Mouse (Mus musculus): ENCODE data around the gene Siva1. TPM values are rescaled to one million over a fixed set of nuclear protein-coding genes. Genes with fewer than 3 reads are reported as not detected.

Gene Siva1
- total and polyA plus RNA-seq, 2 experiments from 2014 or later, result 34.8 to 62.2 TPM

DNA sequence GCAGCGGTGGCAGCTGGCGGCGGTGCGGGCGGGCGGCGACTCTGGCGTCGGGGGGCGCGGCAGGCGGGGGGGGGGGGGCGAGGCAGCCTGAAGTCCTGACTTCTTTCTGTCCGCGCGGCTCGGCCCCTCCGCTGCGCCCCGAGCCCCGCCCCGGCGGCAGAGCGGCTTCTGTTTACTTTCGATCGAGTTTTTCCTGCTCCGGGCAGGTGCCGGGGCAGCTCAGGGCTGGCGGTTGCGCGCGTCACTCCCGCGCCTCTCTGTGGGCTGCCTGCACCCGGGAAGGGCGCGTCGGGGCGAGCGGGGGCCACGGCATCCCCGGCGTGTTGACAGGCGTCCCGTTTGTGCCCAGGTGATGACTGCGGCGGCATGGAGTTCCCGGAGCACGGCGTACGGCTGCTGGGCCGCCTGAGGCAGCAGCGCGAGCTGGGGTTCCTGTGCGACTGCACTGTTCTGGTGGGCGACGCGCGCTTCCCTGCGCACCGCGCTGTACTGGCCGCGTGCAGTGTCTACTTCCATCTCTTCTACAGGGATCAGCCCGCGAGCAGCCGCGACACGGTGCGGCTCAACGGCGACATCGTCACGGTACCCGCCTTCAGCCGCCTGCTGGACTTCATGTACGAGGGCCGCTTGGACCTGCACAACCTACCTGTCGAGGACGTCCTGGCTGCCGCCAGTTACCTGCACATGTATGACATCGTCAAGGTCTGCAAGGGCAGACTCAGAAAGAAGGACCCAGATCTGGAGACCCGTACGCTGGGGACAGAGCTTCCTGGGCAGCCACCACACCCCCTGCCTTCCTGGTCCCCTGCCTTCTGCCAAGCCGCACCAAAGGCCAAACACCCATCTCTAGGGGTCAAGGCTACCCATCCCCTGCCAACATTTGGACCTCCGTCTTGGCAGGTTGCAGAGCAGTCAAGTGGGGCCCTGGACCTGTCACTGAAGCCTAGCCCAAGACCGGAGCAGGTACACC lies 34.8 kb downstream of the Siva1 start:
- Histone ChIP-seq H3K4me3 (ENCODE audit: low read length) (peak overlapping the region; percentile 51), H3K27me3 (ENCODE audit: insufficient read depth, low read length) (peaks cover 17% of the 10 kb centered on the region), H3K9ac (replicated peaks; ENCODE audit: low read length) (peak overlapping the region; percentile 47), H3K4me2 (ENCODE audit: low read depth, low read length) (peak overlapping the region; percentile 92), H3K36me3 (ENCODE audit: insufficient read depth, low read length) (no peaks in the 10 kb centered on the region), H3K9me3 (ENCODE audit: low read length) (no peaks in the 10 kb centered on the region), H3K27ac (no peak overlapping the region), H3K4me1 (ENCODE audit: insufficient read depth, low read length) (peaks cover 14% of the 10 kb centered on the region; the same call in 1 of the 2 replicates)
- ATAC-seq, result peak; percentile 25; the same call in 1 of the 2 replicates
- DNase-seq (ENCODE audit: low spot score), result peak; percentile 43
- WGBS, result 4% methylated on average over 74 of the region's 87 CpGs
- TF ChIP-seq CTCF (IDR thresholded peaks at IDR 0.05; ENCODE audit: low read depth), result no peak

DNA sequence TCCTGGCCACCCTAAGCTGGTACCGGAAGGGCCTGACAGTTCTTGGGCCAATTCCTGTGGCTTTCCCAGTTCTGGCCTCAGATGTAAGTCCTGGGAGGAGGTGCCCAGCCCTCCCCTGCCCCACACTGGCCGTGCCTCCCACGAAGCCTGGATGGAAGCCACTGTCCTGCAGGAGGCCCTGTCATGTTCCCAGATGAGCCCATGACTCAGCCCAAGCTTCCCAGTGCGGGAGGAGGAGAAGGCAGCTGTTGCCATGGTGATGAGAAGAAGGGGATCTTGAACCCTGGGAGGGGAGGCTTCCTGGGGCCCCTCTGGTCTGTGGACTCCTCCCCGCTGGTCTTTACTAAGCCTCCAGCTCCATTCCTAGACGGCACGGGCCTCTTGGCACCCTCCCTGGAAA lies 38.9 kb downstream of the Siva1 start:
- 26% methylated on average over 7 of the region's 7 CpGs for WGBS
- DNase-seq (ENCODE audit: low spot score) (peak; percentile 62), ATAC-seq (peak; percentile 39)
- Histone ChIP-seq H3K36me3 (ENCODE audit: insufficient read depth, low read length) (no peaks in the 10 kb centered on the region), H3K4me2 (ENCODE audit: low read depth, low read length) (no peak overlapping the region), H3K27me3 (ENCODE audit: insufficient read depth, low read length) (peaks cover 12% of the 10 kb centered on the region), H3K4me1 (ENCODE audit: insufficient read depth, low read length) (peaks cover 5% of the 10 kb centered on the region; the same call in 1 of the 2 replicates), H3K9ac (replicated peaks; ENCODE audit: low read length) (no peak overlapping the region), H3K4me3 (ENCODE audit: low read length) (no peak overlapping the region), H3K27ac (no peak overlapping the region), H3K9me3 (ENCODE audit: low read length) (no peaks in the 10 kb centered on the region)
- no peak for TF ChIP-seq CTCF (IDR thresholded peaks at IDR 0.05; ENCODE audit: low read depth)

DNA sequence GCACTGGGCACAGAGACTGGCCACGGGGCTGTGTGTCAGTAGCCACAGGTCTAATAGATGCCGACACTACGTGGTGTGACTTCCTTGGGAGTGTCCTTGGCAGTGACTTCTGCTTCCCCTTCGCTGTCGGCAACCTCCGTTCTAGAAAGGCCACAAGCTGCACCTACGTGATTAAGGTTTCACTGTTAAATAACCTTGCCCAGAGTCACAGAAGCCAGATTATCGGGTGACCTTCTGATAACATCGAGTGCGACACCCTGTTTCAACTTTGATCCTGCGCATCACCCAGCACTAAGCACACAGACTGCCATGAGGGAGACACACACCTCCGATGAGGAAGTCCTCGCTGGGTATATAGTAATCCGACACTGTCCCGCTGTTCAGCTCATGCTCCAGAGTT lies 44.0 kb downstream of the Siva1 start:
- Histone ChIP-seq H3K27ac (no peak overlapping the region), H3K27me3 (ENCODE audit: insufficient read depth, low read length) (no peaks in the 10 kb centered on the region), H3K9ac (replicated peaks; ENCODE audit: low read length) (no peak overlapping the region), H3K9me3 (ENCODE audit: low read length) (no peaks in the 10 kb centered on the region), H3K36me3 (ENCODE audit: insufficient read depth, low read length) (no peaks in the 10 kb centered on the region), H3K4me1 (ENCODE audit: insufficient read depth, low read length) (peaks cover 11% of the 10 kb centered on the region; the same call in 1 of the 2 replicates), H3K4me2 (ENCODE audit: low read depth, low read length) (no peak overlapping the region), H3K4me3 (ENCODE audit: low read length) (no peak overlapping the region)
- WGBS, result 79% methylated on average over 15 of the region's 15 CpGs
- ATAC-seq (no peak), DNase-seq (ENCODE audit: low spot score) (no peak)
- no peak for TF ChIP-seq CTCF (IDR thresholded peaks at IDR 0.05; ENCODE audit: low read depth)

DNA sequence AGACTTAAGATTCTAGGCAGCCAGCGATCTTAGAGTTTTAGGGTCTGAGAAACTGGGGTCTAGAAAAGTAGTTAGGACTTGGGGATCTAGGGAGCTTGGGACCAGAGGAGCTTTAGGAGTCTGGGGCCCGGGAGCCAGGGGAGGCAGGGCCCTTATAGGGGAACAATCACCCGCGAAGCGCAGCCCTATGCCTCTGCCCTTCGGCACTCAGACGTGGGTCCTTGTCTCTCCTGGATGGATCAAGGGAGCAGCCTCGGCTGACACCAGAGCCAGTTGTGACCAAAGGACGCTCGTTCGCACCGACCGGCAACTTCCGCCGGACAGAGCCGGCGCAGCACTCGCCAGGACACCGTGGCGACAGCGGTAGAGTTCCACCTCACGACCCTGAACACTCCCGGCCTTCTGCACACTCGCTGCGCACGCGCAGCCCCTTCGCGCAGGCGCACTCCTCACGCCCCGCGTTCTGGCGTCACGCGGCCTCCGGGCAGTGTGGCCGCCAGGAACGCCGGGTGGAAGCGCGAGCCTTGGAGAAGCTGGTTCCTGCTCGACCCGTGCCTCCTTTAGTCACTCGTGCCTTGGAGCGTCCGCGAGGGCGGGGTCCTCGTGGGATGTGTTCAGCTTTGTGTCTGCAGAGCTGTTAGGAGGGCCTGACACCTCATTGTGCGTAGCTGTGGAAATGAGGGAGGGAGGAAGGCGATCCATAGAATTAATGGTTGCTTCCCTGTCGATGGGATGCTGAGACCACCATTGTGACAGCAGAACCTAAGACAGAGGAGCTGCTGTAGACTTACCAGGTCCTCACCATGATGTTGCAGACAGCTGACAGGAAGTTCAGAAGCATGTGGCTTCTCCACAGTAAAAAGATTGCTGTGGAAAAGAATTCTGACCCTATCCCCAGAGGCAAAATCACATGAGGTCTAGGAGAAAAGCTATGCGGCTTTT lies 49.0 kb downstream of the Siva1 start:
- ATAC-seq (peak; percentile 97), DNase-seq (ENCODE audit: low spot score) (peak; percentile 98)
- Histone ChIP-seq H3K9me3 (ENCODE audit: low read length) (no peaks in the 10 kb centered on the region), H3K27ac (peak overlapping the region; percentile 88), H3K36me3 (ENCODE audit: insufficient read depth, low read length) (no peaks in the 10 kb centered on the region), H3K4me3 (ENCODE audit: low read length) (peak overlapping the region; percentile 61), H3K4me1 (ENCODE audit: insufficient read depth, low read length) (0 out of 2 replicates have a peak, but pooled peaks cover 9% of the 10 kb centered on the region), H3K27me3 (ENCODE audit: insufficient read depth, low read length) (no peaks in the 10 kb centered on the region), H3K9ac (replicated peaks; ENCODE audit: low read length) (peak overlapping the region; percentile 84), H3K4me2 (ENCODE audit: low read depth, low read length) (peak overlapping the region; percentile 80)
- 2% methylated on average over 54 of the region's 54 CpGs for WGBS
- TF ChIP-seq CTCF (IDR thresholded peaks at IDR 0.05; ENCODE audit: low read depth), result no peak

DNA sequence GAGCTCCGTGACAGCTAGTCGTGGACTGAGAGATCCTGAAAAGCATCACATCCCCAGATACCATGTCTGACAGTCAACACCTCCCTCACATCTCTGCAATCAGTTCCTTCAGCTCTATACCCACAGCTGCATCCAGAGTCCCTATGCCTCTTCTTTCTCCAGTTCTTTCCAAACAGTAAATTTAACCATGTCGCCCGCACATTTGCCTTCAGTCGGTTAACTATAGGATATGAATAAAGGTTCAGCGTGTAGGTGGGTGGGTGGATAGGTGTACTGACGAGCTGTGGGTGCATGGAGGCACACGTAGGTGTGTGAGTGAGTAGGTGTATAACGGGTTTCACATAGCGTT lies 49.6 kb downstream of the Siva1 start:
- 77% methylated on average over 10 of the region's 10 CpGs for WGBS
- H3K27ac ChIP-seq, result peak overlapping the region; percentile 88
- DNase-seq (ENCODE audit: low spot score) (no peak), ATAC-seq (no peak)
- H3K27me3 ChIP-seq (ENCODE audit: insufficient read depth, low read length), result no peaks in the 10 kb centered on the region
- no peaks in the 10 kb centered on the region for H3K36me3 ChIP-seq (ENCODE audit: insufficient read depth, low read length)
- TF ChIP-seq CTCF (IDR thresholded peaks at IDR 0.05; ENCODE audit: low read depth), result no peak
- H3K4me3 ChIP-seq (ENCODE audit: low read length), result peak overlapping the region; percentile 61; the same call in 1 of the 2 replicates
- 0 out of 2 replicates have a peak, but pooled peaks cover 9% of the 10 kb centered on the region for H3K4me1 ChIP-seq (ENCODE audit: insufficient read depth, low read length)
- peak overlapping the region; percentile 84 for H3K9ac ChIP-seq (replicated peaks; ENCODE audit: low read length)
- no peaks in the 10 kb centered on the region for H3K9me3 ChIP-seq (ENCODE audit: low read length)
- peak overlapping the region; percentile 80 for H3K4me2 ChIP-seq (ENCODE audit: low read depth, low read length)

DNA sequence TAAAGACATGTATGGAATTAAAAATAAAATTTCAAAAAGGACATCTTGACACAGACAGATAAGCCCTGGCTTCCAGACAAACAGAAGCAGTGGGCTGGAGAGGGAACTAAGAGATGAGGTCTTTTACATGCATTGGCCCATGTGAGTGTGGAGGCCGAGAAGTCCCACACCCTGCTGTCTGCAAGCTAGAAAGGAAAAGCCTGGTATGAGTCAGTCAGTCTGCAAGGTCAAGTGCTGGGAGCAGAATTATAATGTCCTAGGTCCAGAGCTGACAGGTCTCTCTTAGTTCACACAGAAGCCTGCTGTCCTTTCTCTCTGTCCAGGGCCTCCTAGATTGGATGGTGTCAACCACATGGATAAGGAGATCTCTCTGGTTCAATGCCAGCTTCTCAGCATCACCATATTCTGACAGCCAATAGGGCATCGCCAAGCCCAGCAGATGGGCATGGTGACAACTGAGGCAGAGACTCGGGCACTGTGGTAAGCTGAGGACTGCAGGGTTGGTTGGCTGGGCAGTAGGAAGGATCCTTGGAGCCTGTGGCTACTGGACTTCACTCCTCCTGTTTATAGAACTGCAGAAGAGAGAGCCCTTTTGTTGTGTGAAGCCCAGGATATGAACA lies 52.4 kb downstream of the Siva1 start:
- peaks cover 16% of the 10 kb centered on the region; the same call in 1 of the 2 replicates for H3K4me1 ChIP-seq (ENCODE audit: insufficient read depth, low read length)
- no peaks in the 10 kb centered on the region for H3K9me3 ChIP-seq (ENCODE audit: low read length)
- no peaks in the 10 kb centered on the region for H3K27me3 ChIP-seq (ENCODE audit: insufficient read depth, low read length)
- no peak overlapping the region for H3K4me3 ChIP-seq (ENCODE audit: low read length)
- 79% methylated on average over 3 of the region's 3 CpGs for WGBS
- DNase-seq (ENCODE audit: low spot score) (no peak), ATAC-seq (no peak)
- H3K27ac ChIP-seq, result no peak overlapping the region
- no peaks in the 10 kb centered on the region for H3K36me3 ChIP-seq (ENCODE audit: insufficient read depth, low read length)
- no peak for TF ChIP-seq CTCF (IDR thresholded peaks at IDR 0.05; ENCODE audit: low read depth)
- no peak overlapping the region for H3K9ac ChIP-seq (replicated peaks; ENCODE audit: low read length)
- no peak overlapping the region for H3K4me2 ChIP-seq (ENCODE audit: low read depth, low read length)

Small RNA genes lying within 50 kb of the gene (microRNA-seq; reads per million reads assigned to microRNA genes)
- 0.18 to 0.72 reads per million in 2 experiments for gene Mir6939

Other genes with a start within 250 kb of the Siva1 start
- not detected in 2 replicates for gene A530016L24Rik, start 155.2 kb upstream of the Siva1 start, total RNA-seq (2014; rRNA removed)
- gene A530016L24Rik, start 155.2 kb upstream of the Siva1 start, polyA plus RNA-seq (2015; fragmentation: Nextera tagmentation; extraction: Ambion mirVana), result 0.11 TPM in 1 of 2 replicates, not detected in the other
- gene Tmem179, start 127.9 kb upstream of the Siva1 start, total RNA-seq (2014; rRNA removed), result 134 and 141 TPM in 2 replicates
- gene Tmem179, start 127.9 kb upstream of the Siva1 start, polyA plus RNA-seq (2015; fragmentation: Nextera tagmentation; extraction: Ambion mirVana), result 94.1 and 96.2 TPM in 2 replicates
- gene Inf2, start 55.9 kb upstream of the Siva1 start, total RNA-seq (2014; rRNA removed), result 5.9 and 6.3 TPM in 2 replicates
- gene Inf2, start 55.9 kb upstream of the Siva1 start, polyA plus RNA-seq (2015; fragmentation: Nextera tagmentation; extraction: Ambion mirVana), result 0.96 and 1.4 TPM in 2 replicates
- 2.6 and 7.5 TPM in 2 replicates for gene Adssl1, start 24.6 kb upstream of the Siva1 start, total RNA-seq (2014; rRNA removed)
- gene Adssl1, start 24.6 kb upstream of the Siva1 start, polyA plus RNA-seq (2015; fragmentation: Nextera tagmentation; extraction: Ambion mirVana), result 8.4 and 9.2 TPM in 2 replicates
- gene Akt1, start 30.2 kb downstream of the Siva1 start, total RNA-seq (2014; rRNA removed), result 179 and 197 TPM in 2 replicates
- 90.8 and 97.4 TPM in 2 replicates for gene Akt1, start 30.2 kb downstream of the Siva1 start, polyA plus RNA-seq (2015; fragmentation: Nextera tagmentation; extraction: Ambion mirVana)
- 3.3 and 12.1 TPM in 2 replicates for gene Zbtb42, start 34.1 kb downstream of the Siva1 start, total RNA-seq (2014; rRNA removed)
- 2.2 and 3.7 TPM in 2 replicates for gene Zbtb42, start 34.1 kb downstream of the Siva1 start, polyA plus RNA-seq (2015; fragmentation: Nextera tagmentation; extraction: Ambion mirVana)
- gene Cep170b, start 75.8 kb downstream of the Siva1 start, total RNA-seq (2014; rRNA removed), result 118 and 123 TPM in 2 replicates
- gene Cep170b, start 75.8 kb downstream of the Siva1 start, polyA plus RNA-seq (2015; fragmentation: Nextera tagmentation; extraction: Ambion mirVana), result 34.0 and 39.0 TPM in 2 replicates
- gene Pld4, start 116.0 kb downstream of the Siva1 start, total RNA-seq (2014; rRNA removed), result 10.5 and 14.5 TPM in 2 replicates
- gene Pld4, start 116.0 kb downstream of the Siva1 start, polyA plus RNA-seq (2015; fragmentation: Nextera tagmentation; extraction: Ambion mirVana), result 9.4 and 10.8 TPM in 2 replicates
- 7.7 and 12.1 TPM in 2 replicates for gene Ahnak2, start 158.0 kb downstream of the Siva1 start, total RNA-seq (2014; rRNA removed)
- gene Ahnak2, start 158.0 kb downstream of the Siva1 start, polyA plus RNA-seq (2015; fragmentation: Nextera tagmentation; extraction: Ambion mirVana), result 3.3 and 3.6 TPM in 2 replicates
- 16.7 and 16.9 TPM in 2 replicates for gene Clba1, start 164.3 kb downstream of the Siva1 start, total RNA-seq (2014; rRNA removed)
- gene Clba1, start 164.3 kb downstream of the Siva1 start, polyA plus RNA-seq (2015; fragmentation: Nextera tagmentation; extraction: Ambion mirVana), result 20.3 and 21.0 TPM in 2 replicates
- 27.9 and 28.6 TPM in 2 replicates for gene Cdca4, start 184.7 kb downstream of the Siva1 start, total RNA-seq (2014; rRNA removed)
- gene Cdca4, start 184.7 kb downstream of the Siva1 start, polyA plus RNA-seq (2015; fragmentation: Nextera tagmentation; extraction: Ambion mirVana), result 23.6 and 25.2 TPM in 2 replicates
- 0.10 TPM in 1 of 2 replicates, not detected in the other for gene Gpr132, start 223.5 kb downstream of the Siva1 start, total RNA-seq (2014; rRNA removed)
- gene Gpr132, start 223.5 kb downstream of the Siva1 start, polyA plus RNA-seq (2015; fragmentation: Nextera tagmentation; extraction: Ambion mirVana), result 0.05 TPM in 1 of 2 replicates, not detected in the other

Measured in hindbrain, postnatal 0 days (tissue).